Mouse (Mus musculus) midbrain, embryonic 14.5 days (tissue): ENCODE data around the gene Atxn7l3. TPM values are rescaled to one million over a fixed set of nuclear protein-coding genes. Genes with fewer than 3 reads are reported as not detected.
A peak's percentile ranks its signal among the peaks of the same experiment; 100 is the strongest.

Experiments
- ATAC-seq: fragments of 200-750 bp; cut with Nextera tagmentation; 2 replicates; pipeline ENCODE4 v1.8.0; 2017; ENCODE audit warnings: moderate number of reproducible peaks, moderate library complexity; ENCODE audit not compliant: low FRiP score, low TSS enrichment
- DNase-seq: peaks from one replicate; pipeline ENCODE4 v3.0.0-alpha.2; 2015
- H3K27ac ChIP-seq: fragments of 300-500 bp; sonication (generic); replicated peaks from 2 replicates; pipeline ENCODE4 v1.5.1; 2014; ENCODE audit warnings: mild to moderate bottlenecking, low read depth, low read length, moderate library complexity
- H3K27me3 ChIP-seq: fragments of 300-500 bp; sonication (generic); 2 replicates; pipeline ENCODE4 v1.6.1; 2014; ENCODE audit warnings: low read length, control low read depth, mixed read lengths; ENCODE audit not compliant: control insufficient read depth, insufficient read depth
- H3K36me3 ChIP-seq: fragments of 300-500 bp; sonication (generic); 2 replicates; pipeline ENCODE4 v1.6.1; 2014; ENCODE audit warnings: low read length, control low read depth; ENCODE audit not compliant: control insufficient read depth, insufficient read depth
- H3K4me1 ChIP-seq: fragments of 300-500 bp; sonication (generic); 2 replicates; pipeline ENCODE4 v1.6.1; 2014; ENCODE audit warnings: mild to moderate bottlenecking, antibody characterized with exemption, low read length, control low read depth; ENCODE audit not compliant: control insufficient read depth, insufficient read depth
- H3K4me2 ChIP-seq: fragments of 300-500 bp; sonication (generic); 2 replicates; pipeline ENCODE4 v1.6.1; 2014; ENCODE audit warnings: mild to moderate bottlenecking, low read length, moderate library complexity
- H3K4me3 ChIP-seq: fragments of 300-500 bp; sonication (generic); replicated peaks from 2 replicates; pipeline ENCODE4 v1.5.1; 2014; ENCODE audit warnings: low read depth, low read length
- H3K9ac ChIP-seq: fragments of 300-500 bp; sonication (generic); replicated peaks from 2 replicates; pipeline ENCODE4 v1.6.1; 2014; ENCODE audit warnings: mild to moderate bottlenecking, low read length, moderate library complexity
- H3K9me3 ChIP-seq: fragments of 300-500 bp; sonication (generic); 2 replicates; pipeline ENCODE4 v1.6.1; 2016; ENCODE audit warnings: low read length, control low read depth, mixed read lengths; ENCODE audit not compliant: control insufficient read depth
- WGBS: fragments of 180-500 bp; shearing (Covaris S2); extraction: QIAGEN DNeasy Blood & Tissue Kit; methylation state at CpG from one replicate; pipeline ENCODE4 v1.1.7; 2014; 5-methylcytosine and 5-hydroxymethylcytosine counted together
- polyA plus RNA-seq: library from polyadenylated mRNA; unstranded; fragments of >200 nt; fragmentation: Nextera tagmentation; extraction: Ambion mirVana; gene quantifications from 2 replicates; pipeline ENCODE4 v1.2.1, GENCODE M21; 2014

The Atxn7l3 gene
- polyA plus RNA-seq, 1 experiment from 2014 or later: 38.5 TPM

DNA sequence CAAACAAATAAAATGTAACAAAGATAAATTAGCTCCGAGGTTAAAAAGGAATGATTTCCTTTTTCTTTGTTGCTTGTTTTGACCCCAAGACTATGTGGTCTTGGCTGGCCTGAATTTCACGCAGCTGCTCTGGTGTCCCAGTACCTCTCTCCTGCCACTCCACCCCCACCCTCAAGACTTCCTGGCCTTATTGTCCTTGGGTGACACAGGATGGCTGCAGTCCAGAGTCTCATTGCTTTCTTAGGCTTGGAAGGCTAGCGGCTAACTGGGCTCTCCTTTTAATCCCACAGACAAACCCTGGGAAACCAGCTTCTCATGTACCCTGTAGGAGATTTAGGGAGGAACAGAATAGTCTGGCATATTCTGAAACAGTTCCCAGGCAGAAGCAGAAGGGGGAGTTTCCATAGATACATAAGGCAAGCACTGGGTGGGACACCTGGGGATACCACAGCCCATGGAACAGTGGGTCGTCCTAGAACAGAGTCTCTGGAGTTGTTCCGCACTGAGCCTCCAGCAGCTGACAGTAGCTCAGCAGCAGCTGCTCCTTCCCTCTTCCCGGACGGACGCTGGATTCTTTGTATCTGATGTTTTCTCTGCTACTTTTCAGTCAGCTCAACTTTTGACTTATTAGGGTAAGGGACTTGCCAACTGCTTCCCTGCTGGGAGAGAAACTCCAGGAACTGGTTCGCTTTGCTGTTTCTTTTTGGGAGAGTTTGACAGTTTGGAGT, 38.7 kb upstream of the Atxn7l3 start:
- Histone ChIP-seq H3K27me3 (no peaks in the 10 kb centered on the region), H3K36me3 (no peaks in the 10 kb centered on the region), H3K9me3 (no peaks in the 10 kb centered on the region), H3K4me3 (no peak overlapping the region), H3K4me2 (no peak overlapping the region), H3K27ac (no peak overlapping the region), H3K4me1 (no peaks in the 10 kb centered on the region), H3K9ac (no peak overlapping the region)
- WGBS: 33% methylated on average over 9 of the region's 9 CpGs
- peak; percentile 28 for DNase-seq
- no peak for ATAC-seq

DNA sequence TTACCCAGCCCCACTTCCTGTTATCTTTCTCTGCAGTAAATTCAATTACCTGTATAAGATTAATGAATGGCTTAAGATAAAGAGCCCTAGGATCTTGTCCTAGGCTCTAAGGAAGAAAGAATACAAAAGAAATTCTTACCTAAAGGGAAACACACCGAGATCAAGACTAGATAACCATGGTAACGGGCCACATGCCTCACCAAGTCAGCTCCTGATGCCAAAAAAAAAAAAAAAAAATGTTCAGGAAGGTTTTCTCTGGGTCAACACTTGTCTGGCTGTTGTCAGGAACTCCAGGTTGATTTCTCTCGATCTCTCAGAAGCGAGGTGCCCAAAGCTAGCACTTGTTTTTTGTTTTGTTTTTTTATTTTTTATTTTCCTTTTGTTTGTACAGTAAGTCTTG, 37.6 kb upstream of the Atxn7l3 start:
- H3K4me3 ChIP-seq: no peak overlapping the region
- H3K9ac ChIP-seq: no peak overlapping the region
- no peaks in the 10 kb centered on the region for H3K4me1 ChIP-seq
- DNase-seq (no peak), ATAC-seq (no peak)
- no peaks in the 10 kb centered on the region for H3K36me3 ChIP-seq
- no peak overlapping the region for H3K4me2 ChIP-seq
- WGBS: 52% methylated on average over 4 of the region's 4 CpGs
- no peaks in the 10 kb centered on the region for H3K9me3 ChIP-seq
- H3K27me3 ChIP-seq: no peaks in the 10 kb centered on the region
- H3K27ac ChIP-seq: no peak overlapping the region

DNA sequence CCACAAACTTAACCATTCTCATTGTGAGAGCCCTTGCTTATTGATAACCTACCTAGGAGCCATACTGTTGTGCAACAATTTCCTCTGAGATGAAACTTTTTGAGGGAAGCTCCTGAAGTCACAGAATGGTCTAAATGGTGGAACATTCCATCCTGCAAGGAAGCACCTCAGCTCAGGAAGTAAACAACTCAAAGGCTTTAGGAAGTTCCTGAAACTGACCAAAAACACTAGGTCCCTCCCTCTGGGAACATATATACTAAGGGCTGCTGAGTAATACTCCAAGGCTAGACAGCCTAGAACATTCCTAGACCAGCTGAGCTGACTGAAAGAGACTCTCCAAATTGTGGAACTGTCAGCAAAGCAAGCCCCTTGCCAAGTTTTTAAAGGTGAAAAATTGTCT, 36.6 kb upstream of the Atxn7l3 start:
- no peak overlapping the region for H3K9ac ChIP-seq
- H3K4me2 ChIP-seq: no peak overlapping the region
- no peak for ATAC-seq
- no peak overlapping the region for H3K27ac ChIP-seq
- no peaks in the 10 kb centered on the region for H3K9me3 ChIP-seq
- no peaks in the 10 kb centered on the region for H3K27me3 ChIP-seq
- no peak overlapping the region for H3K4me3 ChIP-seq
- H3K4me1 ChIP-seq: no peaks in the 10 kb centered on the region
- no peaks in the 10 kb centered on the region for H3K36me3 ChIP-seq
- no peak for DNase-seq

DNA sequence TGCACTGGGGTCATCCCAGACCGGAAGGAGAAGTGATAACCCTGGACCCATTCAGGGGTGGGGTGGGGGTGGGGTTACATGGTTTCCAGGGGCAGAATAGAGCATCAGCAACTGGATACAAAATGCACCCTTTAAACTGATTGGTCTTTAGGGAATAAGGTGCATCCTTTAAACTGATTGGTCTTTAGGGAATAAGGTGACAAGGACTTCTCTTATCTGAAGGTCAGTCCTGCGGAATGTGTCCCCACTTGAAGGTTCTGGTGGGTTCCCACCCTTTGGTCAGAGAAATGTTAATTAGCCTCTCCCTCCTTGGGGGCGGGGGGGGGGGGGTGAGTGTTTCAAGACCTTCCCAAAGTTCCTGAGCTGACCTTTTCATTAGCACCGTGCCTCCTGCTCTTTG, 35.4 kb upstream of the Atxn7l3 start:
- Histone ChIP-seq H3K36me3 (no peaks in the 10 kb centered on the region), H3K27ac (no peak overlapping the region), H3K9ac (no peak overlapping the region), H3K9me3 (no peaks in the 10 kb centered on the region), H3K4me1 (no peaks in the 10 kb centered on the region), H3K27me3 (no peaks in the 10 kb centered on the region), H3K4me3 (no peak overlapping the region), H3K4me2 (no peak overlapping the region)
- DNase-seq (no peak), ATAC-seq (no peak)
- WGBS: 50% methylated on average over 4 of the region's 4 CpGs

DNA sequence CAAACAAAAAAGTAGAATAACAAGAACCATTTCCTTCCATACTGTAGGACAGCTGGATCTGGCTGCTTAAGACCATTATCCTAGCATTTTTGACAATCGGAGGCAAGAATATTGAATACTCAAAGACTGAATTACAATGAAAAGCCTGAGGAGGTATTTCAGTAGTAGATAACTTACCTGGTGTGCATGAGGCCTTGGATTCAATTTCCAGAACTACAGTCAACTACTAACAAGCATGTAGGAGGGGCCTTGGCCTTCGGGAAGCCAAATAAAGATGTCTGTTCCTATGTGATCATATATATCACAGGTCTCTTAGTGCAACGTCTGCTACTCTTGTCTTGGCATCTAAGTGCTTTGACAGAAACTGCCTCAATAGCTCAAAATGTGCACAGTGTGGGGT, 33.6 kb upstream of the Atxn7l3 start:
- Histone ChIP-seq H3K4me2 (no peak overlapping the region), H3K9ac (no peak overlapping the region), H3K9me3 (no peaks in the 10 kb centered on the region), H3K36me3 (no peaks in the 10 kb centered on the region), H3K4me1 (no peaks in the 10 kb centered on the region), H3K27me3 (no peaks in the 10 kb centered on the region), H3K27ac (no peak overlapping the region), H3K4me3 (no peak overlapping the region)
- no peak for ATAC-seq
- 80% methylated on average over 3 of the region's 3 CpGs for WGBS
- no peak for DNase-seq

DNA sequence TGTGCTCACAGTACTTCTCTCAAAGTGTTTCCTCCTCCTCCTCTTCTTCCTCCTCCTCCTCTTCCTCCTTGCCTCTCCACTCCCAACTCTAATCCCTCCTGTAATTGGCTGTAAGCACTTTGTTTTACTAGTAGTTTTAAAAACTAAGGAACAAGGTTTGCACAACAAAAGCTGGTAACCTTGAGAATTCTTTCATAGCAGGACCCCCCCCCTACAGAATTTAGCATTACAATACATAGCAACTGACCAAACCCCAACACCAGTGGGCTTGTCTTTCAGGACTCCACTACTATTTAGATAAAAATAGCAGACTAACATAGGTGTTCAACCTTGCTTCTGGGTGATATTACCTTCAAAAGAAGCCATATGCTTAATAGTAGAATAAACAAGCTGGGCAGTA, 33.1 kb upstream of the Atxn7l3 start:
- DNase-seq (no peak), ATAC-seq (no peak)
- Histone ChIP-seq H3K4me2 (no peak overlapping the region), H3K9ac (no peak overlapping the region), H3K4me3 (no peak overlapping the region), H3K9me3 (no peaks in the 10 kb centered on the region), H3K27me3 (no peaks in the 10 kb centered on the region), H3K4me1 (no peaks in the 10 kb centered on the region), H3K36me3 (no peaks in the 10 kb centered on the region), H3K27ac (no peak overlapping the region)

DNA sequence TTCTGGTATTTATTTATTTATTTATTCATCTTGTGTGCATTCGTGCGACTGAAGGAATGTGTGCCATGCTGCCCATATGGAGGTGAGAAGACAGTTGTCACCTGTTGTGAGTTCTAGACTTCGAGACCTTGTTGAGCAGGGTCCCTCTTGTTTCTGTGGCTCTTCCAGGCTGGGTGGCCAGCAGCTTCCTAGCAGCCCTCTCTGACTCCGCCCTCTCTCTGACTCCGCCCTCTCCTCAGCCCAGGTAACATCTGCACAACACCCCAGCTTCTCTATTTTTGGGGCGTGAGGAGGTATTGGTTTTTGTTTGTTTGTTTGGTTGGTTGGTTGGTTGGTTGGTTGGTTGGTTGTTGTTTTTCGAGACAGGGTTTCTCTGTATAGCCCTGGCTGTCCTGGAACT, 31.4 kb upstream of the Atxn7l3 start:
- no peak overlapping the region for H3K27ac ChIP-seq
- WGBS: 90% methylated on average over 7 of the region's 7 CpGs
- H3K4me3 ChIP-seq: no peak overlapping the region
- no peaks in the 10 kb centered on the region for H3K9me3 ChIP-seq
- H3K27me3 ChIP-seq: no peaks in the 10 kb centered on the region
- no peak overlapping the region for H3K4me2 ChIP-seq
- no peak for ATAC-seq
- H3K9ac ChIP-seq: no peak overlapping the region
- H3K4me1 ChIP-seq: 0 out of 2 replicates have a peak, but pooled peaks cover 3% of the 10 kb centered on the region
- no peak for DNase-seq
- H3K36me3 ChIP-seq: no peaks in the 10 kb centered on the region

DNA sequence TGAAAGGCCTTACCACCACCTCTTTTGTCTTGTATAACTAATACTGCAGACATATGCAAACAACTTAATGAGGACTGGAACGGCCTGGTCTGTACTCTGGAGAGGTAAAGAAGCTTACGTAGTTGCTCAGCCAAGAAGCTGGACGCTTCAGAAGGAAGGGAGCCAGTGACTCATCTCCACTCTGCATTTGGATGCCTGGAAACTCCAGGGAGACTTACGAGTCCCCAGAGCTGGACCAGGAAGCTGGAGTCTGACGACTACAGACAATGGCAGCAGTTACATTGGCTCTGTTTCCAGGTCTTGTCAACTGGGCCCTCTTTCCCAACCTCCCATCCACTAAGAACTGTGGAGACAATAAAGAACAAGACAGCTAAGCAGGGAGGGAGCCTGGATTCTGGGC, 30.8 kb upstream of the Atxn7l3 start:
- no peak for DNase-seq
- H3K36me3 ChIP-seq: no peaks in the 10 kb centered on the region
- 72% methylated on average over 5 of the region's 5 CpGs for WGBS
- H3K4me2 ChIP-seq: no peak overlapping the region
- H3K27me3 ChIP-seq: no peaks in the 10 kb centered on the region
- no peak overlapping the region for H3K4me3 ChIP-seq
- H3K9ac ChIP-seq: no peak overlapping the region
- 0 out of 2 replicates have a peak, but pooled peaks cover 5% of the 10 kb centered on the region for H3K4me1 ChIP-seq
- ATAC-seq: no peak
- H3K9me3 ChIP-seq: no peaks in the 10 kb centered on the region
- H3K27ac ChIP-seq: no peak overlapping the region

DNA sequence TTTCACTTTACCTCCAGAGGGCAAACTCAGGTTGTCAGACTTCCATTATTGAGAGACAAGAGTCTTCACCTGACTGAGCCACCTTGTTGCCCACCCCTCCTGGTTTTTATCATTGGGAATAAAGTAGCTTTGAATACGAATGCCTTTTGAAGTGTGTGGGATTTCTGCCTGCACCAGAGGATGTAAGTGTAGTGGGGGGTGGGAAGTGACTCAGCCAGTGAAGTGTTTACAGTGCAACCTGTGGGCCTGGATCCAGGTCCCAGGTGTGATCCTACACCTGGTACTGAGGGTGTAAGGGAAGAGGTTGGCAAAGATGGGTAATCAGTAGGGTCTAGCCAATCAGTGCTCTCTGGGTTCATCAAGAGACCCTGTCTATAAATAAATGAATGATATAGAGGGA, 27.1 kb upstream of the Atxn7l3 start:
- no peak overlapping the region for H3K4me2 ChIP-seq
- H3K4me1 ChIP-seq: 0 out of 2 replicates have a peak, but pooled peaks cover 13% of the 10 kb centered on the region
- no peak overlapping the region for H3K4me3 ChIP-seq
- no peaks in the 10 kb centered on the region for H3K27me3 ChIP-seq
- no peak overlapping the region for H3K27ac ChIP-seq
- no peak for DNase-seq
- ATAC-seq: no peak
- WGBS: 88% methylated on average over 1 of the region's 1 CpGs
- no peaks in the 10 kb centered on the region for H3K9me3 ChIP-seq
- H3K36me3 ChIP-seq: no peaks in the 10 kb centered on the region
- no peak overlapping the region for H3K9ac ChIP-seq
